Mouse (Mus musculus) liver, adult (tissue): ENCODE data around the gene Xlr5b.
"Not testable (repeated sequence)": the region's sequence is repeated elsewhere in the genome, so short reads cannot be mapped to it uniquely, and the experiment has no call there.

Experiments
- GATA4 ChIP-seq: IDR thresholded peaks from 2 replicates; pipeline ENCODE4 v1.6.1; 2014; ENCODE audit warnings: mild to moderate bottlenecking, low read length; ENCODE audit not compliant: insufficient replicate concordance

Gene Xlr5b

DNA sequence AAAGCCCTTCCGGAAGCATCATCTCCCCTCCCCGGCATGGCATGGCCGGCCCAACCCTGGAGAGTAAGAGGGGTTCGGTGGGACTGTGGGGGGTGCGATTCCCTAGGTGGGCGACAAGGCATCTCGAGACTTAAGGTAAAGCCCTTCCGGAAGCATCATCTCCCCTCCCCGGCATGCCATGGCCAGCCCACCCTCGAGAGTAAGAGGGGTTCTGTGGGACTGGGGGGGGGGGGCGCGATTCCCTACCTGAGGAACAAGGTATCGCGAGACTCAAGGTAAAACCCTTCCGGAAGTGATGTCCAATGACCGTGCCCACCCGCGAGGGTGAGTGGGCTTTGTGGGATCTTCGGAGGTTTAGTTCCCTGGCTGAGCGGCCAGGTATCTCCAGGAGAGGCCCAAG, at the start of gene Xlr5b:
Gene Xlr5b, plus strand, starts transcription at position 301 of the 400 bp plus-strand sequence.
- TF ChIP-seq GATA4 = not testable (repeated sequence)

DNA sequence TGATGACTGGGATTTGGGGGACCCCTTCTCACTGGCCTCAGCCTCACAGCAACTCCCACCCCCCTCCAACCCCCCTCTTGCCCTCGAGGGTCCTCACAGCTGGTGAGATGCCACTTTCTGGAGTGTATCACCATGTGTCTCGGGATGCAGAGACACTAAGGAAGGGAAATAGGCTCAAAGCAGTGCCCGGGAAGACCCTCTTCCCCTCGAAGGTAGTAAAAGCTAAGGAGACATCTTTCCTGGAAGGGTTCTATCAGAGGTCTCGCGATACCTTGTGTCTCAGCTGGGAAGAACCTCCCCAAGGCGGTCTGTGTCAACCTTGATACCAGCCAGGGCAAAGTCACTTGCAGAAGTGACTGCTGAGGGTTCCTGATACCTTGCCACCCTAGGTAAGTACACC, 31.8 kb upstream of the Xlr5b start, which contains the start of gene Gm14685:
Gene Gm14685, plus strand, starts transcription at position 301 of the 400 bp plus-strand sequence.
- not testable (repeated sequence) for TF ChIP-seq GATA4

DNA sequence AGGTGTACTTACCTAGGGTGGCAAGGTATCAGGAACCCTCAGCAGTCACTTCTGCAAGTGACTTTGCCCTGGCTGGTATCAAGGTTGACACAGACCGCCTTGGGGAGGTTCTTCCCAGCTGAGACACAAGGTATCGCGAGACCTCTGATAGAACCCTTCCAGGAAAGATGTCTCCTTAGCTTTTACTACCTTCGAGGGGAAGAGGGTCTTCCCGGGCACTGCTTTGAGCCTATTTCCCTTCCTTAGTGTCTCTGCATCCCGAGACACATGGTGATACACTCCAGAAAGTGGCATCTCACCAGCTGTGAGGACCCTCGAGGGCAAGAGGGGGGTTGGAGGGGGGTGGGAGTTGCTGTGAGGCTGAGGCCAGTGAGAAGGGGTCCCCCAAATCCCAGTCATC, 754 bp downstream of the Xlr5b start, which contains the start of gene DXBay18:
Gene DXBay18, minus strand, starts transcription at position 101 of the 400 bp plus-strand sequence.
- not testable (repeated sequence) for TF ChIP-seq GATA4

DNA sequence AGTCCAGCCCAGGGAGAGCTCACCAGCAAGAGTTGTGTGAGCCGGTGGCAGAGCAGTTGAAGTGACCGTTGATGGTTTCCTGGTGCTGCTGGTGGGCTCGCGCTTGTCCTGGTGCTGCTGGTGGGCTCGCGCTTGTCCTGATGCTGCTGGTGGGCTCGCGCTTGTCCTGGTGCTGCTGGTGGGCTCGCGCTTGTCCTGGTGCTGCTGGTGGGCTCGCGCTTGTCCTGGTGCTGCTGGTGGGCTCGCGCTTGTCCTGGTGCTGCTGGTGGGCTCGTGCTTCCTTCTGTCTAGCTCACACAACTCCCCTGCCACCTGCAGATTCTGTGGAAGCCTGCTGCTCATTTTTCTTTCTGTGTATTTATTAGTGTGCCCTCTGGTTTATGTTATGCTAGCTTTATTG, 28.3 kb downstream of the Xlr5b start, which contains the start of gene Spin2d:
Gene Spin2d, minus strand, starts transcription at position 101 of the 400 bp plus-strand sequence.
- not testable (repeated sequence) for TF ChIP-seq GATA4

DNA sequence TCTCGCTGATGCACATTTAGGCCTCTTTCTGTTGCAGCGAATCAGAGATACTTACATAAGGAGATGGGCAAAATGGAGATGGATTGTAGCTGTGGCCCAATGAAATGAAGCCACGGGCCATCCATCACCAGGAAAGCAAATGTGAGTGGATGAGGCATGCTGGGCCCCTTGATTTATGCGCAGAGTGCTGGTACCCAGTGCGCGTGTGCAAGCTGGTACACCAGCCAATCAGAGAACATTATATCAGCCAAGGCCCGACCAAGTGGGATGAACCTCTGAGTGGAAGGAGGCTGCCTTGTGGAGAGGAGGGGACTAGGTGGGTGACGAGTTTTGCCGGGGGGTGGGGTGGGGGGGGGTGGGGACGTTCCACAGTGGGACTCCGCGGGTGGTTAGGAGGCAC, 43.3 kb downstream of the Xlr5b start, which contains the start of gene Xlr3b:
Gene Xlr3b, plus strand, starts transcription at position 274 of the 400 bp plus-strand sequence.
- not testable (repeated sequence) for TF ChIP-seq GATA4
